Mouse (Mus musculus) hindbrain, embryonic 11.5 days (tissue): Measurements from ENCODE around the gene Uqcrc1. TPM values are rescaled to one million over a fixed set of nuclear protein-coding genes. Genes with fewer than 3 reads are reported as not detected.

Experiments
- ATAC-seq: fragments of 200-750 bp; cut with Nextera tagmentation; 2 replicates; pipeline ENCODE4 v1.8.0; 2017; ENCODE audit warnings: mild to moderate bottlenecking, moderate TSS enrichment, moderate library complexity; ENCODE audit not compliant: low FRiP score
- DNase-seq: peaks from one replicate; pipeline ENCODE4 v3.0.0-alpha.2; 2015; ENCODE audit warnings: low spot score
- H3K27ac ChIP-seq: fragments of 300-500 bp; sonication (generic); 2 replicates; pipeline ENCODE4 v1.5.1; 2014; ENCODE audit warnings: mild to moderate bottlenecking, low read depth, low read length
- H3K27me3 ChIP-seq: fragments of 300-500 bp; sonication (generic); 2 replicates; pipeline ENCODE4 v1.6.1; 2014; ENCODE audit warnings: mild to moderate bottlenecking, low read length, moderate library complexity, mixed read lengths; ENCODE audit not compliant: control insufficient read depth, insufficient read depth
- H3K36me3 ChIP-seq: fragments of 300-500 bp; sonication (generic); 2 replicates; pipeline ENCODE4 v1.6.1; 2014; ENCODE audit warnings: mild to moderate bottlenecking, low read length, moderate library complexity, mixed read lengths; ENCODE audit not compliant: control insufficient read depth, insufficient read depth
- H3K4me1 ChIP-seq: fragments of 300-500 bp; sonication (generic); replicated peaks from 2 replicates; pipeline ENCODE4 v1.6.1; 2014; ENCODE audit warnings: low read length, mixed read lengths; ENCODE audit not compliant: control insufficient read depth, insufficient read depth
- H3K4me2 ChIP-seq: fragments of 300-500 bp; sonication (generic); replicated peaks from 2 replicates; pipeline ENCODE4 v1.6.1; 2014; ENCODE audit warnings: mild to moderate bottlenecking, low read depth, low read length
- H3K4me3 ChIP-seq: fragments of 300-500 bp; sonication (generic); 2 replicates; pipeline ENCODE4 v1.5.1; 2014; ENCODE audit warnings: low read depth, low read length
- H3K9ac ChIP-seq: fragments of 300-500 bp; sonication (generic); 2 replicates; pipeline ENCODE4 v1.6.1; 2014; ENCODE audit warnings: low read depth, low read length
- H3K9me3 ChIP-seq: fragments of 300-500 bp; sonication (generic); 2 replicates; pipeline ENCODE4 v1.6.1; 2016; ENCODE audit warnings: low read length; ENCODE audit not compliant: control insufficient read depth
- WGBS: fragments of 180-500 bp; shearing (Covaris S2); extraction: QIAGEN DNeasy Blood & Tissue Kit; methylation state at CpG from one replicate; pipeline ENCODE4 v1.1.7; 2014; 5-methylcytosine and 5-hydroxymethylcytosine counted together
- polyA plus RNA-seq: library from polyadenylated mRNA; unstranded; fragments of >200 nt; fragmentation: Nextera tagmentation; extraction: Ambion mirVana; gene quantifications from 2 replicates; pipeline ENCODE4 v1.2.1, GENCODE M21; 2014

The Uqcrc1 gene
- polyA plus RNA-seq, 1 experiment from 2014 or later = 354 TPM

DNA sequence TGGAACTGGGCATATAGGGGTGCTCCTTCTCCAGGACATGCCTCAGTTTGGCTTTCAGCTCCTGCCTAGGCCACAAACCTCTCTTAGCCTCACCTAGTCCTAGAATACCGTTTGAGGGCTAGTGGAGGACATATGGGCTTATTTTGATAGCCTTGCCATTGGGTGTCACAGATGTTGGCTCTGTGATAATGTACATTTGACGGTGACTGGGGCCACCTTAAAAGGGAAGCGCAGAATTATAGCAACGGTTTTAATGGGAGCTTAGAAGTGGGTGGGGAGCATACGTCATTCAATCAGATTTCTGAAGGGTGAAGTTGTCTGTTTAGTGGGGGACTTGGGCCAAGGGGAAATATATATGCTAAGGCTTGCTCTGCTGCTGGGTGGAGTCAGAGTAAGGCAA lies 9.2 kb downstream of the Uqcrc1 start:
- DNase-seq = no peak
- Histone ChIP-seq H3K27me3 (no peaks in the 10 kb centered on the region), H3K36me3 (peaks cover 23% of the 10 kb centered on the region), H3K4me1 (no peaks in the 10 kb centered on the region), H3K4me3 (no peak overlapping the region), H3K27ac (no peak overlapping the region), H3K9me3 (no peaks in the 10 kb centered on the region), H3K4me2 (no peak overlapping the region), H3K9ac (no peak overlapping the region)
- ATAC-seq = no peak
- 92% methylated on average over 5 of the region's 5 CpGs for WGBS

DNA sequence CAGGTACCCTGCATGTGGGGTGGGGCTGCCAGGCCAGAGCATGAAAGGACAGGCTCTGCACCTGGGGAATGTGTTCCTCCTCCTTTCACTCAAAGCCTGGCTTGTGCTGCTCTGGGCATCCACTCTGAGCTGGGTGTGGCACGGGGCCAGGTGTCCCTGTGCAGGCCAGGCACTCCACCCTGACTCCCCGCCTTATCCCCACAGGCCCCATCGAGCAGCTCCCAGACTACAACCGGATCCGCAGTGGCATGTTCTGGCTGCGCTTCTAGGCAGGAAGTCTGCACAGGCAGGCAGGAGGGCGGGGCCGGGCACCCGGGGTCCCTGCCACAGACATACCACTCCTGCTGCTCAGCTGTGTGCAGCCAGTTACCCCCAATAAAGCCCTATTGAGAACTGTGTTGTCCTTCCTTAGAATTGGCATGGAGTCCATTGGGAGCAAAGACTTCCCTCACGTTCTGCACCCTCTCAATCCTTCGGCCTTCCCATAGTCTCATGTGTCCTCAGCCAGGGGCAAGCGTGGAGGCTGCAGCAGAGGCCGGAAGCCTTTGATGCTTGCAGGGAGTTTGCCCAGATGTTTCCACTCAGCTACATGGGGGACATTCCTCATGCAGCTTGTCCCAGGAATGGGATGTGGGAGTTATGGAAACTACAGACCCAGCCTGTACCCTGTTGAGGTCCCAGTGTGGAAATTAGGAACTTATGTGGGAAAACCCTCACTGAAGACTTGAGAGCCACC lies 13.0 kb downstream of the Uqcrc1 start:
- Histone ChIP-seq H3K4me3 (no peak overlapping the region), H3K27ac (no peak overlapping the region), H3K9ac (no peak overlapping the region), H3K4me2 (no peak overlapping the region), H3K27me3 (peaks cover 10% of the 10 kb centered on the region), H3K4me1 (no peaks in the 10 kb centered on the region), H3K9me3 (no peaks in the 10 kb centered on the region), H3K36me3 (peaks cover 17% of the 10 kb centered on the region)
- DNase-seq = peak; percentile 32
- 68% methylated on average over 13 of the region's 13 CpGs for WGBS
- ATAC-seq = no peak

DNA sequence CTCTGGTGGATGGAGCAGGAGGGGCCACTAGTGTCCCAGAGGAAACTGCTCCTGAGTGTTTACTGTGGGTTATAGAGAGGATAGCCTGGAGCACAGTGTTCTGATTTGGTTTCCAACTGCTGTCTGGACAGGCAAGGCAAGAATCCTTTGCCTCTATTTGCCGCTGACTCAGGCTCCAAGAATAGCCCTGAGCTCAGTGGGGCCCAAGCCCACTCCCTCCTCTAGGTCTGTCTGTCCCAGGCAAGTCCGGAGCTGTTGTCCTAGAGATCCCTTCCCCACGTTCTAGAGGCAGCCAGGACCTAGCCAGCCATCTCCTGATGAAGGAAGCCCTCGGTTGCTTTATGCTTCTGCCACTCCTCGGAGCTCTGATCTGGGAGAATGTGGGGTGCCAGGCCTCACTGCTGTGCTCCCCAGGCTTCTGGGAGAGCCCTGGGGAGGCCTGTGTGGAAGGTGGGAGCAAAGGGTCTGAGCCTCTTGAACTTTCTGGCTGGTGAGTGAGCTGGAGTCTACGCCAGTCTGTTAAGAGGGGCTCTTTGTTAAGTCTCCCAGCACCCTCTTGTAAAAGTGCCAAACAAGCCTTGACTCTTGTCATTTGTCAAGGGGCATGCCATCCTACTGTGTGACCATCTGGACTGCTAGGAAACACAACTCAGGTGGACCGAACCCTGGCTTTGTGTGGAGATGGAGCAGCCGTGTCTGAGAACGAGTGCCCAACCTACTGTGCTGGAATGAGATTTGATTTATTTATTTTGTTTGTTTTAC lies 13.7 kb downstream of the Uqcrc1 start:
- no peak for ATAC-seq
- Histone ChIP-seq H3K27me3 (peaks cover 10% of the 10 kb centered on the region), H3K4me1 (no peaks in the 10 kb centered on the region), H3K9me3 (no peaks in the 10 kb centered on the region), H3K36me3 (peaks cover 15% of the 10 kb centered on the region), H3K27ac (no peak overlapping the region), H3K9ac (no peak overlapping the region), H3K4me3 (no peak overlapping the region), H3K4me2 (no peak overlapping the region)
- DNase-seq = no peak
- WGBS = 81% methylated on average over 9 of the region's 9 CpGs

DNA sequence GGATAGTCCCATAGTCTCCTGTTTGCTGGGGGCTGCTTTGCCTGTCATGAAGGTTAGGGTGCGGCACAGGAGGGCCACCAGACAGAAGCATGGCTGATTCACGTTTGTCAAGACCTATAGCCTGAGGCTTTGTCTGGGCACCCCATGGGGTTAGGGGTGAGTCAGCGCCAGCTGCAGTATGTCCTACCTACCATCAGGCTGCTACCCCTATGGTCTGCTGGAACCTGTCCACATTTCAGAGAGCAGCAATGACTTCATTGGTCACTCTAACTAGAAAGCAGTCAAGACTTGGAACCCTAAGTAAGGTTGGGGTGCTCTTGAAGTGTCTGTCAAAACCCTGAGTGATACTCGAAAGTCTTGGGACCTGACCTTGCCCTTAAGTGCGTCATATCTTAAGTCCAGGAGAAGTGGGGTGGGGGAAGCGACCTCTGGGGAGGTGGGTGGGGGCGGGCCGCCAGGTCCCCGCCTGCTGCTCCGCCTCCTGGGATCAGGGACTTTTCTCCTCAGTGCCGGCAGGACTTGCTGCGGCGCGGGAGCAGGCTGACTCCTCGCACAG lies 16.7 kb downstream of the Uqcrc1 start, which contains the start of gene Col7a1:
TSS of gene Col7a1 (plus strand) at position 506 of the 556 bp plus-strand sequence.
- Histone ChIP-seq H3K9ac (no peak within 1 kb of the TSS), H3K9me3 (no peaks in the 10 kb centered on the region), H3K36me3 (peaks cover 6% of the 10 kb centered on the region; the same call in 1 of the 2 replicates), H3K4me2 (peak within 1 kb of the TSS; percentile 14), H3K27me3 (peaks cover 10% of the 10 kb centered on the region), H3K4me3 (no peak within 1 kb of the TSS), H3K27ac (no peak within 1 kb of the TSS), H3K4me1 (no peaks in the 10 kb centered on the region)
- DNase-seq = no peak
- ATAC-seq = no peak
- 10% methylated on average over 15 of the region's 15 CpGs for WGBS

DNA sequence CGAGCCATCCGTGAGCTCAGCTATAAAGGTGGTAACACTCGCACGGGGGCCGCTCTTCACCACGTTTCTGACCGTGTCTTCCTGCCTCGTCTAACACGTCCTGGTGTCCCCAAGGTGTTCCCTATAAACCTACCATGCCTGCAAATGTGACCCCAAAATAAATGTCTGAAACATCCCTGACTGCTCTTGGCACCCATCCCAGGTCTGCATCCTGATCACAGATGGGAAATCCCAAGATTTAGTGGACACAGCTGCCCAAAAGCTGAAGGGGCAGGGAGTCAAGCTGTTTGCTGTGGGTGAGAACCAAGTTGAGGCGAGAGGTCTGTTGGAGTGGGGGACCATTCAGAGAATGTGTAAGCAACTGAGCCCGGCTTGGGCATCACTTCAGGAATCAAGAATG lies 18.8 kb downstream of the Uqcrc1 start:
- no peak overlapping the region for H3K4me2 ChIP-seq
- H3K27me3 ChIP-seq = peaks cover 10% of the 10 kb centered on the region
- H3K36me3 ChIP-seq = no peaks in the 10 kb centered on the region
- no peak overlapping the region for H3K4me3 ChIP-seq
- H3K9me3 ChIP-seq = no peaks in the 10 kb centered on the region
- ATAC-seq (no peak), DNase-seq (no peak)
- no peak overlapping the region for H3K27ac ChIP-seq
- H3K9ac ChIP-seq = no peak overlapping the region
- WGBS = 93% methylated on average over 11 of the region's 11 CpGs
- no peaks in the 10 kb centered on the region for H3K4me1 ChIP-seq

DNA sequence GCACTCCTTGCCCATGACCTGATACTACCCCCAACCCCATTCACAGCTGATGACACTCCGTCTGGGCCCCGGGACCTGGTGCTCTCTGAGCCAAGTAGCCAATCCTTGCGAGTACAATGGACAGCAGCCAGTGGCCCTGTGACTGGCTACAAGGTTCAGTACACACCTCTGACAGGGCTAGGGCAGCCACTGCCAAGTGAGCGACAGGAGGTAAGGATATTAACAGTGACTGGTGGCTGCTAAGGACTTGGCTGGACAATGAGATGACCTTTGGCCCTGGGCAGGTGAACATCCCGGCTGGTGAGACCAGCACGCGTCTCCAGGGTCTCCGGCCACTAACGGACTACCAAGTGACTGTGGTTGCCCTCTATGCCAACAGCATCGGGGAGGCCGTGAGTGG lies 19.4 kb downstream of the Uqcrc1 start:
- Histone ChIP-seq H3K27me3 (peaks cover 10% of the 10 kb centered on the region), H3K9ac (no peak overlapping the region), H3K4me1 (no peaks in the 10 kb centered on the region), H3K27ac (no peak overlapping the region), H3K4me3 (no peak overlapping the region), H3K9me3 (no peaks in the 10 kb centered on the region), H3K4me2 (no peak overlapping the region), H3K36me3 (no peaks in the 10 kb centered on the region)
- DNase-seq = no peak
- ATAC-seq = no peak
- WGBS = 91% methylated on average over 11 of the region's 11 CpGs

DNA sequence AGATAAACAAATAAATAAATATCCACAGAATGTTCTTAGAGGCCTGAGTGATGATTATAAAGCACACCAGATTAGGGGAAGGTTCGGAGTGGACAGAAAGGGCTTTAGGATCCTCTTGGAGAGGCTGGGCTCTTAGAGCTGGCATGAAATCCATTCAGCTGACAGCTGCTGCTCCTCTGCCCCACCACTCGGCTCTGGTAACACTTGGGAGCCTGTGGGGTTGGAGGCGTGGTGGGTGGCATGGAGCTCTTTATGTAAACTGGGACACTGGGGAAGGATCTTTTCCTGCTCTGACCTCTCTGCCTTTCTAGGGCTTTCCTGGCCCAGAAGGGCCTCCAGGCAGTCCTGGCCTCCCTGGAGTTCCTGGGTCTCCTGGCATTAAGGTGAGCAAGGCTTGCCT lies 27.1 kb downstream of the Uqcrc1 start:
- H3K9ac ChIP-seq = no peak overlapping the region
- H3K36me3 ChIP-seq = no peaks in the 10 kb centered on the region
- DNase-seq = no peak
- no peak overlapping the region for H3K4me3 ChIP-seq
- WGBS = 85% methylated on average over 3 of the region's 3 CpGs
- H3K9me3 ChIP-seq = no peaks in the 10 kb centered on the region
- H3K27me3 ChIP-seq = no peaks in the 10 kb centered on the region
- H3K27ac ChIP-seq = no peak overlapping the region
- no peaks in the 10 kb centered on the region for H3K4me1 ChIP-seq
- no peak overlapping the region for H3K4me2 ChIP-seq
- ATAC-seq = no peak

DNA sequence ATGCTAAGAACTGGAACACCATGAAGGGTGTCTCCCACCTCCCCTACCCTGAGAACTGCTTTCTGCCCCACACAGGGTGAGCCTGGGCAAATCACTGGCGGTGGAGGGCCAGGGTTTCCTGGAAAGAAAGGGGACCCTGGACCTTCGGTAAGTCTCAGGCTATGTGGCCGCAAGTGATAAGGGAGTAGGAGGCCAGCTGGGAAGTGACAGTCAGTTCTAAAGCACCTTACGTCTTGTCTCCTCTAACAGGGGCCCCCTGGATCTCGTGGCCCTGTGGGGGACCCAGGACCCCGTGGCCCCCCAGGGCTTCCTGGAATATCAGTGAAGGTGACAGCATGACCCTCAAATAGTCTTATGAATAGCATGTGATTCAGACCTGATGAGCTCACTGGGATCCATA lies 27.9 kb downstream of the Uqcrc1 start:
- ATAC-seq = no peak
- Histone ChIP-seq H3K9ac (no peak overlapping the region), H3K27ac (no peak overlapping the region), H3K4me2 (no peak overlapping the region), H3K4me3 (no peak overlapping the region), H3K27me3 (no peaks in the 10 kb centered on the region), H3K36me3 (no peaks in the 10 kb centered on the region), H3K9me3 (no peaks in the 10 kb centered on the region), H3K4me1 (no peaks in the 10 kb centered on the region)
- no peak for DNase-seq
- 87% methylated on average over 6 of the region's 6 CpGs for WGBS
